Mouse (Mus musculus) CH12F3 (cell line): Measurements from ENCODE around the gene Med22.

Experiments used
- in situ Hi-C: fragments of 300-500 bp; cut with MboI; formaldehyde crosslinking; loops from 2 replicates; pipeline ENCODE4 v1.14.3; 2020; ENCODE audit warnings: low sequenced_read_pairs

Med22 gene

GRCm38 (mm10) chr2:26878571-26878970, 31.9 kb downstream of the Med22 start:
- in situ Hi-C loops, result no loop called here

- in situ Hi-C loops, result no loop called here
Observed at GRCm38 (mm10) chr2:26870666-26871065, 39.8 kb downstream of the Med22 start.

GRCm38 (mm10) chr2:26864879-26865278, 45.6 kb downstream of the Med22 start, which contains the start of gene Abo:
Gene Abo, minus strand, starts transcription at chr2:26864979.
- in situ Hi-C loops, result no loop called here

- in situ Hi-C loops, result no loop called here
Observed at GRCm38 (mm10) chr2:26862856-26863255, 47.6 kb downstream of the Med22 start.
